Mouse (Mus musculus) kidney, embryonic 15.5 days (tissue): ENCODE results near the gene Kcnma1. TPM values are rescaled to one million over a fixed set of nuclear protein-coding genes. Genes with fewer than 3 reads are reported as not detected.

Experiments
- ATAC-seq: fragments of 200-750 bp; cut with Nextera tagmentation; replicated peaks from 2 replicates; pipeline ENCODE4 v1.8.0; 2017; ENCODE audit warnings: moderate TSS enrichment; ENCODE audit not compliant: low FRiP score
- H3K27ac ChIP-seq: fragments of 300-500 bp; sonication (generic); 2 replicates; pipeline ENCODE4 v1.5.1; 2015; ENCODE audit warnings: mild to moderate bottlenecking, inconsistent platforms
- H3K27me3 ChIP-seq: fragments of 300-500 bp; sonication (generic); 2 replicates; pipeline ENCODE4 v1.6.1; 2015; ENCODE audit warnings: inconsistent platforms
- H3K36me3 ChIP-seq: fragments of 300-500 bp; sonication (generic); 2 replicates; pipeline ENCODE4 v1.6.1; 2015; ENCODE audit warnings: inconsistent platforms
- H3K4me1 ChIP-seq: fragments of 300-500 bp; sonication (generic); 2 replicates; pipeline ENCODE4 v1.6.1; 2015; ENCODE audit warnings: inconsistent platforms
- H3K4me2 ChIP-seq: fragments of 300-500 bp; sonication (generic); 2 replicates; pipeline ENCODE4 v1.6.1; 2015; ENCODE audit warnings: moderate library complexity, mild to moderate bottlenecking, inconsistent platforms
- H3K4me3 ChIP-seq: fragments of 300-500 bp; sonication (generic); replicated peaks from 2 replicates; pipeline ENCODE4 v1.5.1; 2015; ENCODE audit warnings: mild to moderate bottlenecking, inconsistent platforms
- H3K9ac ChIP-seq: fragments of 300-500 bp; sonication (generic); 2 replicates; pipeline ENCODE4 v1.6.1; 2015; ENCODE audit warnings: mild to moderate bottlenecking, inconsistent platforms
- H3K9me3 ChIP-seq: fragments of 300-500 bp; sonication (generic); replicated peaks from 2 replicates; pipeline ENCODE4 v1.6.1; 2016; ENCODE audit warnings: inconsistent platforms
- WGBS: fragments of 180-500 bp; shearing (Covaris S2); methylation state at CpG from one replicate; pipeline ENCODE4 v1.1.7; 2015; ENCODE audit warnings: mixed read lengths; 5-methylcytosine and 5-hydroxymethylcytosine counted together
- polyA plus RNA-seq: library from polyadenylated mRNA; unstranded; fragments of >200 nt; fragmentation: Nextera tagmentation; extraction: Ambion mirVana; gene quantifications from 2 replicates; pipeline ENCODE4 v1.2.1, GENCODE M21; 2015

Kcnma1 gene
- polyA plus RNA-seq, 1 experiment from 2014 or later, result 2.5 TPM

- Histone ChIP-seq H3K9me3 (no peaks in the 10 kb centered on the region), H3K9ac (no peak overlapping the region), H3K4me1 (0 out of 2 replicates have a peak, but pooled peaks cover 11% of the 10 kb centered on the region), H3K27ac (no peak overlapping the region), H3K36me3 (no peaks in the 10 kb centered on the region), H3K4me3 (no peak overlapping the region), H3K4me2 (no peak overlapping the region), H3K27me3 (no peaks in the 10 kb centered on the region)
- 12% methylated on average over 2 of the region's 2 CpGs for WGBS
- no peak for ATAC-seq
These were observed 70.4 kb downstream of the Kcnma1 start for GRCm38 (mm10) chr14:23943876-23944275.

- H3K4me1 ChIP-seq, result 0 out of 2 replicates have a peak, but pooled peaks cover 11% of the 10 kb centered on the region
- ATAC-seq, result 0 out of 2 replicates have a peak, but pooled peaks have one; percentile 29
These were observed 71.1 kb downstream of the Kcnma1 start for GRCm38 (mm10) chr14:23943152-23943551.

GRCm38 (mm10) chr14:23942103-23942502 is 72.2 kb downstream of the Kcnma1 start:
- Histone ChIP-seq H3K4me3 (no peak overlapping the region), H3K27me3 (no peaks in the 10 kb centered on the region), H3K27ac (no peak overlapping the region), H3K9ac (no peak overlapping the region), H3K36me3 (no peaks in the 10 kb centered on the region), H3K9me3 (no peaks in the 10 kb centered on the region), H3K4me2 (no peak overlapping the region), H3K4me1 (0 out of 2 replicates have a peak, but pooled peaks cover 11% of the 10 kb centered on the region)
- no peak for ATAC-seq
- WGBS, result 80% methylated on average over 8 of the region's 8 CpGs

More at GRCm38 (mm10) chr14:23943152-23943551, 71.1 kb downstream of the Kcnma1 start:
- Histone ChIP-seq H3K27me3 (no peaks in the 10 kb centered on the region), H3K9ac (no peak overlapping the region), H3K9me3 (no peaks in the 10 kb centered on the region), H3K4me2 (no peak overlapping the region), H3K36me3 (no peaks in the 10 kb centered on the region), H3K4me3 (no peak overlapping the region), H3K27ac (no peak overlapping the region)
- 39% methylated on average over 5 of the region's 5 CpGs for WGBS

- H3K27me3 ChIP-seq, result peaks cover 4% of the 10 kb centered on the region; the same call in 1 of the 2 replicates
- no peak overlapping the region for H3K4me2 ChIP-seq
- WGBS, result 52% methylated on average over 6 of the region's 6 CpGs
These were observed 79.3 kb downstream of the Kcnma1 start for GRCm38 (mm10) chr14:23935016-23935415.

GRCm38 (mm10) chr14:23931671-23932071 is 82.6 kb downstream of the Kcnma1 start:
- H3K4me2 ChIP-seq, result no peak overlapping the region
- 44% methylated on average over 6 of the region's 6 CpGs for WGBS
- H3K27me3 ChIP-seq, result peaks cover 4% of the 10 kb centered on the region; the same call in 1 of the 2 replicates
- H3K9me3 ChIP-seq, result no peaks in the 10 kb centered on the region
- H3K4me3 ChIP-seq, result no peak overlapping the region
- no peak overlapping the region for H3K27ac ChIP-seq
- H3K4me1 ChIP-seq, result peaks cover 5% of the 10 kb centered on the region; the same call in 1 of the 2 replicates
- no peaks in the 10 kb centered on the region for H3K36me3 ChIP-seq
- no peak overlapping the region for H3K9ac ChIP-seq
- no peak; the same call in 1 of the 2 replicates for ATAC-seq

More at GRCm38 (mm10) chr14:23935016-23935415, 79.3 kb downstream of the Kcnma1 start:
- no peak overlapping the region for H3K9ac ChIP-seq
- no peak overlapping the region for H3K27ac ChIP-seq
- no peak overlapping the region for H3K4me3 ChIP-seq
- H3K9me3 ChIP-seq, result no peaks in the 10 kb centered on the region
- peaks cover 5% of the 10 kb centered on the region; the same call in 1 of the 2 replicates for H3K4me1 ChIP-seq
- ATAC-seq, result no peak
- no peaks in the 10 kb centered on the region for H3K36me3 ChIP-seq

- ATAC-seq, result no peak
These were observed 85.1 kb downstream of the Kcnma1 start for GRCm38 (mm10) chr14:23929168-23929567.

GRCm38 (mm10) chr14:23923356-23923755 is 90.9 kb downstream of the Kcnma1 start:
- H3K9me3 ChIP-seq, result no peaks in the 10 kb centered on the region
- H3K36me3 ChIP-seq, result no peaks in the 10 kb centered on the region
- H3K27ac ChIP-seq, result no peak overlapping the region
- no peak overlapping the region for H3K4me2 ChIP-seq
- no peaks in the 10 kb centered on the region for H3K4me1 ChIP-seq
- H3K4me3 ChIP-seq, result no peak overlapping the region
- no peaks in the 10 kb centered on the region for H3K27me3 ChIP-seq
- no peak for ATAC-seq
- WGBS, result 74% methylated on average over 2 of the region's 2 CpGs
- H3K9ac ChIP-seq, result no peak overlapping the region

More at GRCm38 (mm10) chr14:23929168-23929567, 85.1 kb downstream of the Kcnma1 start:
- H3K4me1 ChIP-seq, result peaks cover 3% of the 10 kb centered on the region; the same call in 1 of the 2 replicates
- 64% methylated on average over 3 of the region's 3 CpGs for WGBS
- no peaks in the 10 kb centered on the region for H3K36me3 ChIP-seq
- H3K4me2 ChIP-seq, result no peak overlapping the region
- no peaks in the 10 kb centered on the region for H3K9me3 ChIP-seq
- no peak overlapping the region for H3K4me3 ChIP-seq
- no peak overlapping the region for H3K27ac ChIP-seq
- H3K9ac ChIP-seq, result no peak overlapping the region
- no peaks in the 10 kb centered on the region for H3K27me3 ChIP-seq

- Histone ChIP-seq H3K9me3 (no peaks in the 10 kb centered on the region), H3K27ac (no peak overlapping the region), H3K4me2 (no peak overlapping the region), H3K36me3 (no peaks in the 10 kb centered on the region), H3K9ac (no peak overlapping the region), H3K27me3 (no peaks in the 10 kb centered on the region), H3K4me3 (no peak overlapping the region), H3K4me1 (no peaks in the 10 kb centered on the region)
- 88% methylated on average over 3 of the region's 3 CpGs for WGBS
- no peak for ATAC-seq
These were observed 91.5 kb downstream of the Kcnma1 start for GRCm38 (mm10) chr14:23922755-23923154.

GRCm38 (mm10) chr14:23911108-23911629 is 103.1 kb downstream of the Kcnma1 start:
- Histone ChIP-seq H3K9me3 (no peaks in the 10 kb centered on the region), H3K27me3 (no peaks in the 10 kb centered on the region), H3K27ac (no peak overlapping the region), H3K4me3 (no peak overlapping the region), H3K36me3 (no peaks in the 10 kb centered on the region), H3K9ac (no peak overlapping the region), H3K4me1 (no peaks in the 10 kb centered on the region), H3K4me2 (no peak overlapping the region)
- ATAC-seq, result no peak
- WGBS, result 69% methylated on average over 1 of the region's 1 CpGs

- ATAC-seq, result no peak
- Histone ChIP-seq H3K27ac (no peak overlapping the region), H3K4me2 (no peak overlapping the region), H3K9me3 (no peaks in the 10 kb centered on the region), H3K9ac (no peak overlapping the region), H3K36me3 (no peaks in the 10 kb centered on the region), H3K4me3 (no peak overlapping the region), H3K27me3 (no peaks in the 10 kb centered on the region), H3K4me1 (no peaks in the 10 kb centered on the region)
- WGBS, result 70% methylated on average over 5 of the region's 5 CpGs
These were observed 105.7 kb downstream of the Kcnma1 start for GRCm38 (mm10) chr14:23908564-23908963.

GRCm38 (mm10) chr14:23902636-23903279 is 111.5 kb downstream of the Kcnma1 start:
- H3K4me2 ChIP-seq, result no peak overlapping the region
- no peak for ATAC-seq
- H3K9me3 ChIP-seq, result no peaks in the 10 kb centered on the region
- H3K4me3 ChIP-seq, result no peak overlapping the region
- no peaks in the 10 kb centered on the region for H3K27me3 ChIP-seq
- H3K9ac ChIP-seq, result no peak overlapping the region
- no peaks in the 10 kb centered on the region for H3K4me1 ChIP-seq
- 36% methylated on average over 10 of the region's 10 CpGs for WGBS
- H3K27ac ChIP-seq, result no peak overlapping the region
- no peaks in the 10 kb centered on the region for H3K36me3 ChIP-seq

GRCm38 (mm10) chr14:23899462-23899861 is 114.8 kb downstream of the Kcnma1 start:
- Histone ChIP-seq H3K27ac (no peak overlapping the region), H3K9me3 (no peaks in the 10 kb centered on the region), H3K4me3 (no peak overlapping the region), H3K9ac (no peak overlapping the region), H3K27me3 (no peaks in the 10 kb centered on the region), H3K4me1 (no peaks in the 10 kb centered on the region), H3K4me2 (no peak overlapping the region), H3K36me3 (no peaks in the 10 kb centered on the region)
- 84% methylated on average over 5 of the region's 5 CpGs for WGBS
- no peak for ATAC-seq
